Mouse (Mus musculus) cortical plate, adult 2 months (tissue): Measurements from ENCODE around the gene Tcf19. TPM values are rescaled to one million over a fixed set of nuclear protein-coding genes. Genes with fewer than 3 reads are reported as not detected.

Experiments used
- H3K27ac ChIP-seq: fragments of 200-500 bp; 2 replicates; pipeline ENCODE4 v1.5.1; 2012; ENCODE audit warnings: low read length, control low read depth, inconsistent platforms; ENCODE audit not compliant: insufficient read depth
- H3K4me1 ChIP-seq: fragments of 200-500 bp; 2 replicates; pipeline ENCODE4 v1.6.1; 2011; ENCODE audit warnings: low read length; ENCODE audit not compliant: control insufficient read depth, insufficient read depth
- H3K4me3 ChIP-seq: fragments of 200-500 bp; 2 replicates; pipeline ENCODE4 v1.5.1; 2011; ENCODE audit warnings: mild to moderate bottlenecking, low read length, control low read depth; ENCODE audit not compliant: insufficient read depth
- CTCF ChIP-seq: fragments of 200-500 bp; IDR thresholded peaks from 2 replicates; pipeline ENCODE4 v1.5.1; 2011; ENCODE audit warnings: mild to moderate bottlenecking, control low read depth, low read length; ENCODE audit not compliant: insufficient read depth; ENCODE audit errors: extremely low read depth
- POLR2A ChIP-seq: fragments of 200-500 bp; IDR thresholded peaks from 2 replicates; pipeline ENCODE4 v1.6.1; 2011; ENCODE audit warnings: mild to moderate bottlenecking, low read length, control low read depth; ENCODE audit not compliant: insufficient read depth; ENCODE audit errors: extremely low read depth
- polyA plus RNA-seq: library from polyadenylated mRNA; depleted of rRNA; stranded (reverse); fragments of >200 nt; gene quantifications from 2 replicates; pipeline ENCODE4 v1.2.3, GENCODE M21; 2012

Gene Tcf19
- polyA plus RNA-seq, 1 experiment = 10.3 TPM

DNA sequence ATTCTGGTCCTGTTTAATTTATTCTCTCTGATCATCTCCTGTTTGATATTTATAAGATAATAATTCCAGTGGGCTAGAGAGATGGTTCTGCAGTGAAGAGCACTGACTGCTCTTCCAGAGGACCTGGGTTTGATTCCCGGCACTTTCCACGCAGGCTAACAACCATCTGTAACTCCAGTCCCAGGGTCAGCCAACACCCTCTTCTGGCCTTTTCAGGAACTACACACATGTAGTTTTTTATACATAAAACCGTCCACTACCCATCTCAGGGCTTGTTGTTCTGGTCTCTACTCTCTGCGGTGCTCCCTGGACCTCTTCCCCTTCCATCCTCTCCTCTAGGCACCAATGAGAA, 33.5 kb upstream of the Tcf19 start:
- Histone ChIP-seq H3K4me3 (no peak overlapping the region), H3K27ac (no peak overlapping the region), H3K4me1 (peaks cover 2% of the 10 kb centered on the region; the same call in 1 of the 2 replicates)
- TF ChIP-seq CTCF = no peak
- no peak for TF ChIP-seq POLR2A

DNA sequence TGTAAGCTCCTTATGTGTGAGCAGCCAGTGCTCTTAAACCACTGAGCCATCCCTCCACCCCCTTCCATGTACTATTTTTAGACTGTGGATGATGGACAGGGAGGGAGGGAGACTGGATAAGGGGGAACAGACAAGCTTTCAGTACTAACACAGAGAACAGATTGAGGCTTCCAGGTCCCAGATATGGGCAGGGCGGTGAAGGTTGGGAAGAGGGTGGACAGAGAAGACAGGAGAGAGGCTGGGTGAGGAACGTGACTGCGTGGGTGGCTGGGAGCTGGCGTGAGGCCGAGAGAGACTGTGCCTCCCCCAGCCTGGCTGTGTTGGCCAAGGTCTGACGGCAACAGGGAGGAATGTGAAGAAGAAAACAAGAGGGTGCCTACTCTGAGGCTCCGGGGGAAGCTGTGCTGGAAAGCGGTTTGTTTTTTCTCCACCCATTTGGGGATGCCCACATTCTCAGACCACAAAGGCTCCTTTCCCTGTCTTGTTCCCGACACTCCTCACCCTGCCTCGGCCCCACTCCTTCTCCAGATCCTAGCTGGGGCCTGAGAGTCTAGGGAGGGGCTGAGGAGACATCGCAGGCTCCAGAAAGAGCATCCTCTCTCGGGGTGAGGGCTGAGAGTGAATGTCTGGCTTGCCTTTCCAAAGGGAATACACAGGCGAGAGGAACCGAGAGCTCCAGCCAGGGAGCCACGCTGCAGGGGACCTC, 33.0 kb upstream of the Tcf19 start:
- Histone ChIP-seq H3K27ac (peak overlapping the region; percentile 51; the same call in 1 of the 2 replicates), H3K4me3 (no peak overlapping the region)

DNA sequence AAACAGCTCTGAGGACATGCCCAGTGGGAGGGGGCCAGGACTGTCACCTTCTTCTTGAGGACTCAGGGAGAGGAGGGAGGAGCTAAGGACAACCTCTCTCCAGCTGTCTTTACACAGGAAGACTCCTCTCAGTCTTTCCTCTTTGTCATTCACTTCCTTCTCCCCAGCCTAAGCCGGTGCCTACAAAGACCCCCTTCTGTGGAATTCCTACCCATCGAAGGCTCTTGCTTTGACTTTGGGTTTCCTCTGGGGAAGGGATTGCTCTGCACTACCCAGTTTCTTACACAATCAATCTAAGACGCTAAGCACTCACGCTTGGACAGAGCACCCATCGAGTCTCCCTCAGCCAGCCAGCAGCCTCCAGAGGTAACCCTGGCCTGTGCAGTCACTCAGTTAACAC, 32.0 kb upstream of the Tcf19 start:
- TF ChIP-seq CTCF (no peak), POLR2A (no peak)
- H3K4me3 ChIP-seq = no peak overlapping the region
- no peak overlapping the region for H3K27ac ChIP-seq
- peaks cover 4% of the 10 kb centered on the region; the same call in 1 of the 2 replicates for H3K4me1 ChIP-seq

More for the DNA sequence above, 33.0 kb upstream of the Tcf19 start:
- TF ChIP-seq POLR2A = peak; percentile 30; the same call in 1 of the 2 replicates
- no peak for TF ChIP-seq CTCF
- H3K4me1 ChIP-seq = peaks cover 2% of the 10 kb centered on the region; the same call in 1 of the 2 replicates

DNA sequence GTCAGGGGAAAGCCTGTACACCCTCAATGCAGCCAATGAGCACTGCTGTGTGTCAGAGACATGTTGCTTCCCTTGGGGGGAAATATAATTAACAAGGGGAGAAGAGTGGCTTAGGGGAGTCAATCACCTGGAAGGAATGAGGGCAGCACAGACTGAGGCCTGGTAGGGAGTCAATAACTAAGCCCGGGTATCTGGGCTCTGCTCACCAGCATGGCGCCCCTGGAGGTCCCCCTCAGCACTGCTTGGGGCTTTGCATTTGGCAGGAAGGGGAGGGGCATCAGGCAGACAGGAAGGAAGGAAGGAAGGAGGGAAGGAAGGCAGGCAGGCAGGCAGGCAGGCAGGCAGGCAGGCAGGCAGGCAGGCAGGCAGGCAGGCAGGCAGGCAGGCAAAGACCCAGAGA, 30.8 kb upstream of the Tcf19 start:
- Histone ChIP-seq H3K27ac (no peak overlapping the region), H3K4me3 (no peak overlapping the region), H3K4me1 (peaks cover 4% of the 10 kb centered on the region; the same call in 1 of the 2 replicates)
- TF ChIP-seq CTCF = no peak
- no peak for TF ChIP-seq POLR2A

DNA sequence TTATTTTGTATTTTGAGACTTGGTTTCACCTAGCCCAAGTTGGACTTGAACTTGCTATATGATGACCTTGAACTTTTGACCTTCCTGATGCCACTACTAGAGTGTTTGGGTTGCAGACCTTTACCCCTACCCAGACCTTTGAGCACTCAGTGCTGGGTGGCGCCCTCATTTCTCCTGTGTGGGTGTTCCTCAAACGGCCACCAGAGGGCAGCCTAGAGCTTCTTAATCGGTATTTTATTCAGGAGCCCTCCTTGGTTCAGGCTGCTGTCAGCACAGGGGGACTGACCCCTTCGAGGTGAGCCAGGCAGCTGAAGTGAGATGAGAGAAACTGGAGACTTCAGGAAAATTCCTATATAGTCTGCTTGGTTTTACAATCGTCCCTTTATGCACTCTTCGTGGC, 28.1 kb upstream of the Tcf19 start:
- TF ChIP-seq CTCF = peak; percentile 60
- TF ChIP-seq POLR2A = no peak
- Histone ChIP-seq H3K4me1 (peaks cover 2% of the 10 kb centered on the region; the same call in 1 of the 2 replicates), H3K4me3 (no peak overlapping the region), H3K27ac (no peak overlapping the region)

DNA sequence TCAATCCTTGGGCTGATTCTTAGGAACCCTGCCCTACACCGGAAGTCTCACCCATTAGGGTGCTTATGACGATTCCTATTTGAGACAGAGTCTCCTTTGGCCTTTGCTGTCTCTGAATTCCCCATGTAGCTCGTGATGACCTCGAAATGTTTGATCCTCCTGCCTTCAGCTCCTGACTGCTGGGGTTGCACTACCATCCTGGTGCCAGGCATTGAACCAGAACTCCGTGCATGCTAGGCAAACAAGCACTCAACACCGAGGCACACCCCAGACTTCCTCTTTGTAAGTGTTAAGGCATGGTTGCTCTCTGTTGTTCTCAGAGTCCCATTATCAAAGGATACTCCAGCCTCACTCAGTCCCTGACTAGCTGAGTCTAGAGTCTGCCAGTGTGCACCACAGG, 27.4 kb upstream of the Tcf19 start:
- Histone ChIP-seq H3K4me3 (no peak overlapping the region), H3K27ac (no peak overlapping the region), H3K4me1 (0 out of 2 replicates have a peak, but pooled peaks cover 2% of the 10 kb centered on the region)
- TF ChIP-seq POLR2A = no peak
- TF ChIP-seq CTCF = no peak

DNA sequence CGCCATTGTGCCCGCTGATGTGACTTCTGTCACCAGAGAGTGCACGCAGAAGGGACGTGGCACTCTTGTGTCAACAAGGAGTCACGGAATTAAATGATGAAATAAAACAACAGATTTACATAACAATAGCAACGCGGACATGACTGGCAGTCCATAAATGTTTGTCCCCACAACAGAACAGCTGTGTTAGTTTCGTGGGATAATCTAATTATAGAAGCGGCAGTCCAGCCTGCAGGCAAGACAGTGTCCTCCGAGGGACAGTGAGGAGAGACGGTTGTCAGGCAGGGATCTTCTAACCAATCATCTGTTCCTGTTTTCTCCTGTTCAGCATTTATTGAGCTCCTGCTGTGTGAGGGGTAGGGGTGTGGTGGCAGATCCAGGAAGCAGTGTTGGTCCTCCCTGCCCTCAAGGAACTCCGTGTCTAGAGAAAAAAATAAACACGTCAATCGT, 26.8 kb upstream of the Tcf19 start:
- H3K27ac ChIP-seq = peak overlapping the region; percentile 1; the same call in 1 of the 2 replicates
- 0 out of 2 replicates have a peak, but pooled peaks cover 2% of the 10 kb centered on the region for H3K4me1 ChIP-seq
- no peak overlapping the region; the same call in 1 of the 2 replicates for H3K4me3 ChIP-seq
- TF ChIP-seq POLR2A (no peak), CTCF (no peak)

DNA sequence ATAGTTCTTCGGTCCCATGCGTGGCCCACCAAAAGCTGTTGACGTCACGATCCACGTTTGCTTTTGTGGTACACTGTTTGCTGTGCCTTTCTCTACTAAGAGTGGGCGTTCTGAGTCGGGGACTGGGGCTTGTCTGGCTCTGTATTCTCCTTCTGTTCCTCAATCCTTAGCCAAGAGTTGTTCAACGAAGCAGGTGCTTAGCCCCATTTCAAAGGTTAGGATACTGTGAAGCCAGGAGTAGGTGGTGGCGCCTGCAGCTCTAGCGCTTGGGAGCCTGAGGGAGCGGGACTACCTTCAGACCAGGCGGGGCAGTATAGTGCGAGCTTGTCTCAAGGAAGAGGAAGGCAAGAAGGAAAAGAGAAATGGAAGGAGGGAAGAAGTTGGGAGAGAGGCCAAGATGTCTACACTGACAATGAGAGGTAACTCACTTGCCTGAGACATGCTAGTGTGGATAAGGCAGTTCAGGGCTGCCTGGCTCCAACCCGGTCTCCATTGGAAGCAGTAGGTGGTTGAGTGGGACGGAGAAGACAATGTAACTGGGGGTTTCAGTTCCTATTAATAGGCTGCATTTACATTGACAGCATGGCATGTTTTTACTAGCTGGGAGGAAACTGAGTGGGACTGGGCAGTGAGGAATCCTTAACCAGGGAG, 26.3 kb upstream of the Tcf19 start:
- Histone ChIP-seq H3K4me1 (0 out of 2 replicates have a peak, but pooled peaks cover 2% of the 10 kb centered on the region), H3K4me3 (no peak overlapping the region; the same call in 1 of the 2 replicates), H3K27ac (peak overlapping the region; percentile 1; the same call in 1 of the 2 replicates)
- TF ChIP-seq POLR2A (no peak), CTCF (no peak)

DNA sequence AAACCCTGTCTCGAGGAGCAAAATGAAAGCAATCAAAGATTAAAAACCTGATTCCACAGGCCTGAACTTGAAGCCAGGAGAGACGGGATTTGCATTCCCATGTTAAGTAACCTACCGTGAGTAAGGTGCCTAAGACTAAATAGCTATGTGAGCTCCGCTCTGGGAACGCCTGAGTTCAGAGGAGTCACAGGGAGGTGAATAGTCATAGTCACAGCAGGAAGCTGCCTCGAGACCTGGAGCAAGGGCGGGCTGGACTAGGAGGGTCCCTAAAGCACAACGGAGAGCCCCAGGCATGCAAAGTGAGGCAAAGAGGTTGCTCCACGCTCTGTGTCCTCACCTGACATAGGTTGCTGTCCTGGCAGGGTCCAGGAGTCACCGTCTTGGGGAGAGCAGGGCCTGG, 22.9 kb upstream of the Tcf19 start:
- 0 out of 2 replicates have a peak, but pooled peaks cover 3% of the 10 kb centered on the region for H3K4me1 ChIP-seq
- H3K27ac ChIP-seq = no peak overlapping the region
- TF ChIP-seq CTCF (no peak), POLR2A (no peak)
- no peak overlapping the region for H3K4me3 ChIP-seq

DNA sequence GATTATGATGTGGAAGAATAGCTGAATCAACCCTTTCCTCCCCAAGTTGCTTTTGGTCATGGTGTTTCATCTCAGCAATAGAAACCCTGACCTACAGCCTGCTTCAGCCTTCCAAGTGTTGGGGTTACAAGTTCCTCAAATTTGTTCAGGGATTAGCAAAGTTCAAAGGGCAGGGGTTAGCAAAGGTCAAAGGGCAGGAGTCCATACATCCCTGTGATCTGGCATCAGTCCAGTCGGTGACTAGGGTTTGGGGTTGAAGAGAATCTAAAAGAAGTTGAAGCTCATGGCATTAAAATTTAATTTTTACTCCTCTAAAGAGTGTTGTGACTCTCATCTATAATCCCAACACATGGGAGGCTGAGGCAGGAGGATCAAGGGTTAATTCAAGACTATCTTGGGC, 21.9 kb upstream of the Tcf19 start:
- Histone ChIP-seq H3K4me1 (0 out of 2 replicates have a peak, but pooled peaks cover 1% of the 10 kb centered on the region), H3K4me3 (no peak overlapping the region), H3K27ac (no peak overlapping the region)
- no peak for TF ChIP-seq POLR2A
- no peak for TF ChIP-seq CTCF
